Mouse (Mus musculus): ENCODE data around the gene Zdhhc18.
A peak's percentile ranks its signal among the peaks of the same experiment; 100 is the strongest.

Zdhhc18 gene

DNA sequence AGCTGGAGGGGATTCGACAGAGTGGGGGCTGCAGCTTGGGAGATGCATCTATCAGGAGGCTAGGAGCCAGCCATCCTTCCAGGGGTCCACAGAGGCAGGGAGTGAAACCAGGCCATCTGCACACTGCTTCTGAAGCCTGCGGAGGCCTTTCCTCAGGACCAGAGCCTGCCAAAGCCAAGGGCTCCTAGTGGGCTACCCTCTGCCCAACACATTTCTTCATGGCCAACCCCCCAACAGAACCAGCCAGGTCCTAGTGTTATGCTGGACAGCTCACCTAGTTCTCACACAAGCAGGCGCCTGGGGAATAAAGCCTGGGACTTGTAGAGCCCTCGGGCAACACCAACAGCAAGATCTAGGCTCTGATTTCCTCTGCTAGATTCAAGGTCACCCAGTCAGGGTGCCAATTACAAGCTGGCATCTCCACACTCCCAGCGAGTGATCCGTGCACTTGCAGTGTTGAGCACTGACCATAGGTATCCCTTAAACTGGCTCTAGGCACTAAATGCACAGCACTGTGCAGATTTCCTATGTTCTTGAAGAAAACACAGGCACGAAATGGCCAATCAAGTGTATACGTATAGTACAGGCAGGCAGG is 19.5 kb downstream of the Zdhhc18 start:
- peak; percentile 91 for DNase-seq

DNA sequence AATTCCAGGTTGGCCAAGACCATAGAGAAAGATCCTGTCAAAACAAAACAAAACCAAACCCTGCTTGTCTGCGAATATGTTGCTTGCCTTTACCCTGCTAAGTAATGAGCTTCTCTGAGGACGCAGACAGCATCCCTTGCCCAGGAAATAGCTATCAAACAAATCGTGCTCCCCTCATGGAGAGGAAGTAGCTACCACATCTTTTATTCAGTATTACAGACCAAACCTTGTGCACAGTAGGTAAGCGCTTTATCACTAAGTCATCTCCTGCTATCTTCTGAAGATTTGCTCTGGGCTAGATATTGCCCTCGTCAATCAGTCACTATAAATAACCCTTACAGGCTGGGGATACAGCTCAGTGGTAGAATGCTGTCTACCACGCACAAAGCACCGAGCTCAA is 20.8 kb downstream of the Zdhhc18 start:
- no peak for DNase-seq

DNA sequence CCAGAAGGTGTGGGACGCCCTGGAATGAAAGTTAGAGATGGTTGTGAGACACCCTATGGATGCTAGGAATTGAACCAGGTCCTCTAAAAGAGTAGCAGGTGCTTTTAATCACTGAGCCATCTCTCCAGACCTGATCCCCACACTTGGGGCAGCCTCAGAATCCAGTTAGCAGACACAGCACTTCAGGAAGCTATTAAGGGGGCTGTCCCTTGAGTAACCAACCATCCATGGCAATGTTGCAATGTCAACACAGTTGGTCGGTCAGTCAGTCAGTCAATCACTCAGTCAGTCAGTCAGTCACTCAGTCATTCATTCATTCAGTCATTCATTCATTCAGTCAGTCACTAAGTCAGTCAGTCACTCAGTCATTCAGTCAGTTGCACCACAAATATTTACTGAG is 21.4 kb downstream of the Zdhhc18 start:
- DNase-seq: no peak

DNA sequence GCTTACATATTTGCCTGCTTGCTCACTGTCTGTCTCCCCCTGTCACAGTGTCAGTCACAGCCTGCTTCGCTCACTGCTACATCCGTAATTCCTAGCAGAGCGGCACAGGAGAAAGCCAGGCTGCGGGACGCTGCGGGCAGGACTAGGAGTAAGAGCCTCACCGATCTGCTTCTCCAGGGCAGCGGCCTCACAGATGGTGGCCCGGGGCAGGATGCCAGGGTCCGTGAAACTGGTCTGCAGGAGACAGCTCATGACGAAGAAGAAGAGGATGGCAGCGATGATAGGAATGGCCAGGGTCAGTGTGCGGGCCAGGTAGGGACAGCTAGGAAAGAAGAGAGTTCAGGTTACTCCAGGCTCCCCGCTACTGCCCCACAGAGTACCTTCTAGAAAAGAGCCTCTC is 22.9 kb downstream of the Zdhhc18 start:
- peak; percentile 87 for DNase-seq

DNA sequence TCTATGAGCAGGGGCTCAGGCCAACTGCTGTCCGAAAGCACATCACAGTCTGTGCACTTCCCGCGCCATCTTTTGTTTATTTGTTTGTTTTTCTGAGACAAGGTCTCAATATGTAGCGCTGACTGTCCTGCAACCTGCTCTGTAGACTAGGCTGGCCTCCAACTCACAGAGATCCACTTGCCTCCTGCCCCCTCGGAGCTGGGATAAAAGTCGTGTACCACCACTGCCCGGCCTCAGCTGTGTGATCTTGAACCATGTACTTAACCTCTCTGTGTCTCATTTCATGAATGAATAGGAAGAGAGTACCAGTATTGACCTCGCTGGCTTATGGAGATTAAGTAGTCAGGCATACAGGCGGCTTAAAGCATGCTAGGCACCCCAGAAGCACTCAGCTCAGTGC is 23.3 kb downstream of the Zdhhc18 start:
- DNase-seq: peak; percentile 92

DNA sequence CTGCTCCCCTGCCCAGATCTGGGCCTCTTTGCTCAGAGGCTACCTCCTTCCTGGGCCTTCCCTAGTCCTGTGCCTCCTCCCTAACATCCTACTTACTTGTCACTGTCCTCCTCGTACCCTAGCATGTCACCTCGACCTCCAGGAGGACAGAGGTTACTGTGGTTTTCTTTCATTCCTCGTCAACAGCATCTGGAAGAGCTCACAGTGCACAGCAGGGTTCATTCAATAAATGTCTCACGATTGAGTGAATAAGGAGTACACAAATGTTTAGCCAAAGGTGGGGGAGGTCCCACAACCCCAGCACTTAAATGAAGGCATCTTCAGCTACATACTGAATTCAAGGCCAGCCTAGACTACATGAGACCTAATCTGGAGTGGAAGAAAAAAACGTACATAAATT is 23.7 kb downstream of the Zdhhc18 start:
- no peak for DNase-seq

DNA sequence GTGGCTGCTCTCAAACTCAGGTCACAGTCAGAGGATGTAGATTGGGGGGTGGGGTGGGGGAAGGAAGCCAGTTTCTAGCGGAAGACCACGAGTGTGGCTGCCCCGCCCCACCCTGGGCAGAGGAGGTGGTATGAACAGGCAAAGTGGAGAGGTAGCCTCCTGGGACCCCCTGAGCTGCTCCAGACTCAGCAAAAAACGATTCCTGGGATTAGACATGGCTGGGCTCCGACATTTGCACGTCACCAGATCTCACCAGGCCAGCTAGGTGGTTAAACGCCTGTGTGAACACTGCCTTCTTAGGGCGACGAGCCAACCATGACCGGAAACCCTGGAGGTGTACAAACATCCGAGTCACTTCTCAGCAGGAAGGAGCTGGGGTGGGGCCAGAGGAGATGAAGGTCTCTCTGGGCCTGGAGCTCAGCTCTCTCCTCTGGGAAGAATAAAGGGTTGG is 24.3 kb downstream of the Zdhhc18 start:
- DNase-seq: peak; percentile 99

DNA sequence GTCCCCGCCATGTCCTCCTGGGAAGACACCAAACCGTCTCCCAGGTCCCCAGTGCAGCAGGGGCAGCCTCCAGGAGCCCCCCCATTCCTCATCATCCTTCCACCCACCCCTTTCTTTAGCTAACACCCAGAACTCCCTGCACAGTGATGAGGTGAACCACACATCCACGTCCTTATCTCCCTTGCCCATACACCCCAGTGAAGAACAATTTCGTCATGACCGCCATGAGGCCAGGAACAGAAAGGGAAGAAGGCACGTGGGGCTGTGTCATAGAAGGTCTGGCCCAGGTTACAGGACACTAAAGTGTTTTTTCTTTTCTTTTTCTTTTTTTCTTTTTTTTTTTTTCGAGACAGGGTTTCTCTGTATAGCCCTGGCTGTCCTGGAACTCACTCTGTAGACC is 25.1 kb downstream of the Zdhhc18 start:
- DNase-seq: peak; percentile 85

DNA sequence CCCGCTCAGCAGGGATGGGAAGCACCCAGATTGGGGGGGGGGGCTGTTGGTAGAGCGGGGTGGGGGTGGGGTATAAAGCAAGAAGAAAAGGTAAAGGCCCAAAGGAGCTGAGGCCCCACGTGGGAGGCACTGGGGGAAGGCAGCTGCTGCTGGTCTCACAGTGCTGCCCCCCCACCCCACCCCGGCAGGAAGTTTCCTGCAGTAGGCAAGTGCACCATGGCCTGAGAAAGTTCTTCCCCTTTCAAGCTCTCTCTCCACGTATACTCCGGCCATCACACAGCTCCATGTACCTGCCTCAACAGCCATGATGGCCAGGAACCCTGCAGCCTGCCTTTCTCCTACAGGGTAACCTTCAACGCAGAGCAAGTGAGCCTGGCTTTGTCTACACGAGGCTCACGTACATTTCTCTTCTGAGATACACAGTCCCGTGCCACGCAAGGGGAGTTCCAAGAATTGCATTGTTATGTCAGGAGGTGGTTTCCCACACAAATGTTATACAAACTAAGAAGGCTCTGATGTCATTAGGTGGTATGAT is 27.7 kb downstream of the Zdhhc18 start:
- DNase-seq: no peak

DNA sequence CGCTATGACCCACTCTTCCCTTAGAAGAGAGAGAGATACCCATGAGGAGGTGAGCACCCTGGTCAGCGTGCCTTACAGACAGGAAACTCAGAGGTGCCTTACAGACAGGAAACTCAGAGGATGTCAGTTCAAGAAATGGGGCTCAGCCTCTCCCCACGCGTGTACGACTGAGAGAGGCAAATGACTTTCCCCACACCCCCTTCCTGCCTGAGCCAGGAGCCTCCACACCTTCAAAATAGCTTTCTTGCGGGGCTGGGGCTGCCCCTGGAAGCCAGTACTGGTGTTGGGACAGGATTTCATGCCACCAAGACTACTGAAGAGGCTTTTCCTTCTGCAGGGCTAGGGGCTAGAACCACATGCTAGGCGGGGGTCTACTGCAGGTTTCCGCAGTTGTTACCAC is 29.3 kb downstream of the Zdhhc18 start:
- peak; percentile 84 for DNase-seq

DNA sequence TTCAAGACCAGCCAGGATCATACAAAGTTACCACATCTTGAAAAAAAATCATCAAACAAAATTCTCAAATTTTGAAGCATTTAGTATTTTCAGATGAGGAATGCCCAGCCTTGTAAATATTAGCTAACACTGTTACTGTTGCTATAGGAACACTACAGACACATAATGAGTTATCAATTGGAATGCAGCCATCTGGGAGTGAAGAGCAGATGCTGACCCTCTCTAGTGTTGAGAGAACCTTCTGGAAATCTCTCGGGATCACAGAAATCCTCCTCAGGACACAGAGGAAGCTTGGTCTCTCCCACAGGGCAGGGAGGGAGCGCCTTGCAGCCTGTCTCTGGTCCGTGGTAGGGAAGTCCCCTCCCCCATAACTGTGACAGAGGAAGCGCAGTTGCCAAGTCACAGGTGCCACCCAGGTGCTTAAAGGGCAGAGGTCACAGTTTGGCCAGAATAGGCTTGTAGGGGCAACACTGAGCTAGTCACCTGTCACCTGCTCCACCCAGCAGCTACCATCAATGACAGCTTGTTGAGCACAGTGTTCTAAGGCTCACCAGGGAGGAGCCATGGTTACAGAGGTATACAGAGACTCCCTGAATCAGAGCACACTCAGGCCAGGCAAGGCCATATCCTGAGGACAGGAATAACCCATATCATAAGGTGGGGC is 30.3 kb downstream of the Zdhhc18 start:
- DNase-seq: no peak

DNA sequence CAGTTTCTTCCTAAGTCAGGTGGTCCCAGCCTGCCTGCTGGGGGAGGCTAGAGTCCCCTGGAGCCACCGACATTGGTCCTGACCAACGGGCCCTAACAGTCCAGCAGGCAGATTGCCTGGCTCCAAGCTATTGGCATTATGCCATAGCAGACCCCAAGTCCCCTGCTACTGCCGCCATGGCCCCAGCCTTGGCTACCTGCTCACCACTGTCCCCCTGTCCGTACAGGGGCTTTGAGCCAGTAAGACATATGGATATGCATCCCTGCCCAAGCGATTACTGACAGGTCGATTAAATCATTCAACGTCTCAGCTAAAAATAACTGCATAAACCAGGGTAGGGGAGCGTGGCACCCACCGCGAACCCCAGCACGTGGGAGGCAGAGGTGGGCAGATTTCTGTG is 32.0 kb downstream of the Zdhhc18 start:
- no peak for DNase-seq

DNA sequence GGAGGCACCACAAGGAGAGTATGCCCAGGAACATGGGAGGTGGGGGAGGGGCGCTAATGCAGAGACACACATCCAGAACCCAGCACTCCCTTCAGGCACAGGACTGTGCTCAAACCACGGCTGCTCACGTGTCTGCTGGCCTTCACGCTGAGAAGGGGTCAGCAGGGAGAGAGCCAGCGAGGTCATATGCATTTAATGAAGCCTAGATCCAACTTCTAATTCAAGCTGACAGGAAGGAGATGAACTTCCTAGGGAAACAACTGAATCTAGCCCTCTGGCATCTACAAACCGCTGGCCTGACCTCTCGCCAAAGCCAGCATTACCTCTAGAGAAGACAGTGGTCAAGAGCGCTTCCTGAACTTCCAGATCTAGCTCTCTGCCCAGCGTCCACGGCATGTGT is 34.5 kb downstream of the Zdhhc18 start:
- DNase-seq: no peak

DNA sequence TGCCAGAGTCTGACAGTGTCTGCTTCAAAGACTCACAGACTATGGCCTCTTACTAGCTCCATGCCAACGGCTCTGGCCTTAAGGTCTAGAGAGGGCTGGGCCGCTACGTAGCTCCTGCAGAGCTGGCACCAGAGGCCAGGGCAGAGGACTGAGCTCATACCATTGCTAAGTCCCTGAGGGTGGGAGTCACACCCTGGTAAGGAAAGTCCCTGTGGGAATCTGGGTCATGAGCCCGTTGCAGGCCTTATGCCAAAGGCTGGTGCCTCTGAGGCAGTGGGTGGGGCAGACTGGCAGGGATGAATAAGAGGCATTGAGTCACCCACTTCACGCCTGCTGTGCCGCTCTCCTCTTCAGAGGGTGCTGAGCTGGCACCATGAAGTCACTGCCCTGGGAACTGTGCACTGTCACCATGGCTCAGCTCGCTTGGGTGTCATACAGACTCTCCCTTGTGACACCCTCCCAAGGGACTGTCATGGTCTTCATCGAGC is 35.6 kb downstream of the Zdhhc18 start:
- peak; percentile 96 for DNase-seq

DNA sequence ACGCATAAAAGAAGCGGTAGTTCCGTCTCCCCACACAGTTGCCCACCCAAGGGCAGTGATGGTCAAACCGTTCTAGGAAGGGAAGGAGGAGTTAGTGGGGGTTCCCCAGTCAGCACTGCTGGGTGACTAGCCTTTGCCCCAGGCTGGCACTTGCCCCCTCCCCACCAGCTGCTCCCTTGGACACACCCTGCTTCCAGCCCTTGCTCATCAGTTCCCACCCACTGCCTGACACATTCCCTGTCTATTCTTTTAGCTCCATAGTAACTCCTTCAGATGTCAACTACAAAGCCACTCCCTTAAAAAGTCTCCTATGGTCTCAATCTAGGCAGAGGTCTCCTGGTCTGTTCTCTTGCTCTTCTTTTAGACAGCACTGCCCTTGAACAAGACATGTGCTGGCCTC is 36.1 kb downstream of the Zdhhc18 start:
- no peak for DNase-seq

DNA sequence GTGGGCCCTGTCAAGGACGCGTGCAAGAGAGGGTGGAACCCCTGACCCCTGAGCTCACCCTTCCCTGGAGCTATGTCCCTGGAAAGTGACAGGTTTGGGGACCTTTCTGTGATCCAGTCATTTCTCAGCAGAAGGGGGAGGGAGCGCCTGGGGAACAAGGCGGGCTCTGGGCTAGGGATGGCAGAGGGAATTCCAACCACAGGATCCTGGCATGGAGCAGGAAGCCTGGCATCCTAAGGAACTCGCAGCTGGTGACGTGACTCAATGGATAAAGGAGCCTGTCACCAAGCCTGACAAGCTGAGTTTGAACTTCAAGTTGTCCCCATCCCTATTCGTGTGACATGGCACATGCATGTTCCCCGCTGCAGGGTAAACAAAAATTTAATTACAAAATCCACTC is 36.9 kb downstream of the Zdhhc18 start:
- no peak for DNase-seq

DNA sequence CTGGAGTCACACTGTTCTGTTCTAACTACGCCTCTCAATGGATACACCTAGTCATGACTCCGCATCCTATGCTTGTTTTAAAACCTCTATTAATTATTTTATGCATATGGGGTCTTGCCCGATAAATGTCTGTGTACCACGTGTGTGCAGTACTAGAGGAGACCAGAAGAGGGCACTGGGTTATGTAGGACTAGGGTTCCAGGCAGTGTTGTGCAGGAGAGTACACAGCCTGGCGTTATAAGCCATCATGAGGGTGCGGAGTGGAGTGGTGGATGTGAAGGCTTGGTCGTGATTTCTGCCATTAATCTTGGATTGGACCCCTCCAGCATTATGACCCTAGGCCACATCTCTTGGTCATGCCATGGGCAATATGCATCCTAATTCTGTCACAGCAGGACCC is 37.5 kb downstream of the Zdhhc18 start:
- DNase-seq: no peak

DNA sequence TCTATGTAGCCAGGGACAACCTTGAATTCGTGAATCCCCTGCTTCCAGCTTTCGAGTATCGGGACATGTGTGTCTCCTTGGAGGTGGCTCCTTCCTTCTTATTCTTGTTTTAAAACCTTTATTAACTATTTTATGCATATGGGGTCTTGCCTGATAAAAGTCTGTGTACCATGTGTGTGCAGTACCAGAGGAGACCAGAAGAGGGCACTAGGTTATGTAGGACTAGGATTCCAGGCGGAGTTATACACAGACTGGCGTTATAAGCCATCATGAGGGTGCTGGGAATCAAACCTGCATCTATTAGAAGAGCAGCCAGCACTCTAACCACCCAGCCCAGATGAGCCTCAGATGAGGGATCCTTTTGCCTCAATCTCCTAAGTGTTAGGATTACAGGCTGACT is 38.1 kb downstream of the Zdhhc18 start:
- DNase-seq: no peak

DNA sequence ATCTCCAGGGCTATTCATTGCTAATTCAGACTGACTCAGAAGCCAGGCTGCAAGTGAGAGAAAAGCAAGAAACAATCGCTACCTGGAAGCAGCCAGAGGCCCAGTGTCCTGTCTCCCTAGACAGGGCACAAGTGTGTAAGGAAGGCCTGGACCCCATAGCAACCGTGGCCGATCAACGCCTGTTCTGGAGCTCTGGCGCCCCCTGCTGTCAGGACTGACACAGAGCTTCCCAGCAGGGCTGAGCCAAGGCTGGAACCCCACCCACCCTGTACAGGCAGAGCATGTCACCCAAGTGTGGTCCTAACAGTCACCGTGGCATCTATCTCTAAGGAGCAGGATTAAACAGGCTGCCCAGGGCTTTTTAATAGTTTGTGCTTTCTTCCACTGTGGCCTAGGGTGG is 40.2 kb downstream of the Zdhhc18 start:
- peak; percentile 97 for DNase-seq

DNA sequence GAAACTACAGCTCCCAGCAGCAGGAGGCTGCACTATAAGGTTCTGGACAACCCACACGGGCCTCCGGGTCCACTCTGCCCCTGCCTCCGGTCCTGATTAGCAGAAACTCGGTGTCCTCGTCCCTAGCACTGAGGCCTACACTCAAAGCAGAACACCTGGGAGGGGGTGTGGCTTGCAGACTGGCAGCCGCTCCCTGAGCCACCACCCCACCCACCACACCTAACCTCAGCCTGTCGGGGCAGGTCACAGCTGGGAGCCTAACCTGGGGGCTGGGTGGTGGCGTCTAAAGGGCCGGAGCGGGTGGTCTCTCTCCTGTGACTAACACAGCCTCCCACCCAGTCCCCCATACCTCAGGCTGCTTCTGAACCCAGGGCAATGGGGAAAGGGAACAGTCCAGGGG is 42.7 kb downstream of the Zdhhc18 start:
- DNase-seq: no peak

DNA sequence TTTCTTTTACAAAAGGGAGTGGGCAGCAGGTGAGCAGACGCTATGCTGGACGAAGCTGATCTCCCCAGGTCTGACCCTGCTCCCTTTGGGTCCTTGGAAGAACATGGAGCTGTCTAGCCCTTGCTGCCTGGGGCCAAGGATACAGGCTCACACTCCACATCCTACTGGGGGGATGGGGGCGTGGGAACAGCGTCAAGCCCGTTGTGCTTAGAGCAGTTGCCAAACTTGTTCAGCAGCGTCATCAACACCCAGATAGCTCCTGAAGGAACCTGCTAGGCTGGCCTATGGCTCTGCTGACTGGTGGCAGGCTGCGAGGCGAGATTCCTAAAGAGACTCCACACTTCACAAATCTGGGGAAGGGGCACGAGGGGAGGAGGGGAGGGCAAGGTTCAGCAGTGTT is 44.6 kb downstream of the Zdhhc18 start:
- no peak for DNase-seq

DNA sequence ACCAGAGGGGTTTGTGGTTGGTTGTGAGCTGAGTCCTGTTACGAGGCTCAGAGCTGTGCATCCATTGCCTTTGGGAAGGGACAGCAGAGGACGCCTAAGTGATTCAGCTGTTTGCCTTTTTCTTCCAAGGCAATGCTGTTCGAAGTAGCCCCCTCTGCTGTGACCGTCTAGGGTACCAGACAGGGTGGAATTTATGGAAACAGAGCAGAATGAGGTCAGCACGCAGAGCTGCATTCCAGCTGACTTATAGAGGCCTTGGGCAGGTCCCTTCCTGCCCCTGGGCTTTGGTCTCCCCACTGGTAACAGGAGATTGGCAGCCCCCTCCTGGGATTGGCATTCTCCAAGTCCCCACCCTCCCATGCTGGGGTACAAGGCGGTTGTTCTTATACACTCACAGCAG is 45.1 kb downstream of the Zdhhc18 start:
- DNase-seq: no peak

DNA sequence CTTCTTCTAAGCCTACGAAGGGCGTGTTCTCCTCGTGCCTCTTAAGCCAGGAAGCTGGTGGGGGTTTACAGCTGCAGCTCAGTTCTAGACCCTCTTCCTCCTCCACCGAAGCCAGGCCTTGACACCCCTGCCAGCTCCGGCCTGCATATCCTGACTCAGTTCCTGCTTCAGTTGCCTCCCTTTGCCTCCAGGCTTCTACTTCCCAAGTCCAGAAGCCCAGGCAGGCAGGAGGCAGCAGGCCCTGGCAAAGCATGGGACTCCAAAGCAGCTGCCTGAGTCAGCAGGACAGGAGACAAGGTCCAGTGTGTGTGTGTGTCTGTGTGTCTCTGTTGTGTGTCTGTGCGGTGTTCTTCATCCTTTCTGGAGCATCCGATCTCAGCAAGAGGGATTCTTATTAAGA is 45.8 kb downstream of the Zdhhc18 start:
- no peak for DNase-seq

DNA sequence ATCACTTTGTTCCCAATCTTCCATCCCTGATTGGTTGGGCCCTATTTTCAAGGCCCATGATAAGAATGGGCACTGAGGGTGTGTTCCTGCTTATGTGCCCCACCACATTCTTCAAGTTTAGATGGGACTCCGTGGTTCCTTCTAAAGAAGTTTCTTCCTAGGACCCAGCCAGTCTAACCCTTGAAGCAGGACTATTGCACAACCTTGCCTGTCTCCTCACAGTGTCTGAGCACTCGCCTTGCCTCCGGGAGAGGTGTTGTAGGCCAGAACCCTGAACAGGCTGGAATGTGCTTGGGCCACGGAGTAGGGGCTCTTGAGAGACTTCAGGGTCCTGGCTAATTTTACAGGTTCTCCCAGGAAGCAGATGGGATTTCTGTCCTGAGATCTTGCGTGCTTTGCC is 46.9 kb downstream of the Zdhhc18 start:
- no peak for DNase-seq

DNA sequence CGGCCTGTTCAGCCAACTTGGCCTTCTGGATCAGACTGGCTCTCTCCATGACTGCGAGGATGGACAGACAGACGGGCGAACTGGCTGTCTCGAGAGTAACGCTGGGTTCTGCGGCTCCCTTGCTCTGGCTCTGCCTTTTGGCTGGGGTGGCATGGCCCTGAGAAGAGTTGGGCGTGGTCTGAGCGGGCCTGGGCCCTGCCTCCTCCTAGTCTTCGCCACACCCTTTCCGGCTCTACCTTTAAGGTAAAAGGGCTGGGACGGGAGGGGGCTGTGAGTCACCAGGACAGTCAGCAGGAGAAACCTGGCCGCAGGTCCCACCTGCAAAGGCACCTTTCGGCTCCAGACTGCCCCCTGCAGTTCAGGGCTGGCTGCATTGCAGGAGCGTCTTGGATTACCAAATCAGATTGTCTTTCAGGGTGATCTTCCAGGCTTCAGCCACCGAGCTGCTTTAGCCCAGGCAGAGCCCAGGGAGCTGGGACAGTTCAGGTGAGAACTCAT is 48.2 kb downstream of the Zdhhc18 start, which contains the start of gene Sfn:
Gene Sfn (minus strand): TSS at position 448 of the 498 bp plus-strand sequence.
- DNase-seq: peak; percentile 91

Data from heart, adult 11 months (tissue).